Mouse (Mus musculus) layer of hippocampus, postnatal 25 days (tissue): Measurements from ENCODE around the gene Dnajc3. TPM values are rescaled to one million over a fixed set of nuclear protein-coding genes. Genes with fewer than 3 reads are reported as not detected.
"Not testable (repeated sequence)": the region's sequence is repeated elsewhere in the genome, so short reads cannot be mapped to it uniquely, and the experiment has no call there.

Experiments
- DNase-seq, 2 experiments: peaks; one replicate each; pipeline ENCODE4 v3.0.0; 2022; ENCODE audit warnings: mixed read lengths in 2 of 2, low spot score in 1 of 2; ENCODE audit errors: extremely low spot score in 1 of 2
- total RNA-seq, 2 experiments: library from RNA; stranded (reverse); gene quantifications; 2 replicates each; pipeline ENCODE4 v1.2.3; 2021

The Dnajc3 gene
- total RNA-seq, 2 experiments from 2014 or later = 32.0 to 37.3 TPM

DNA sequence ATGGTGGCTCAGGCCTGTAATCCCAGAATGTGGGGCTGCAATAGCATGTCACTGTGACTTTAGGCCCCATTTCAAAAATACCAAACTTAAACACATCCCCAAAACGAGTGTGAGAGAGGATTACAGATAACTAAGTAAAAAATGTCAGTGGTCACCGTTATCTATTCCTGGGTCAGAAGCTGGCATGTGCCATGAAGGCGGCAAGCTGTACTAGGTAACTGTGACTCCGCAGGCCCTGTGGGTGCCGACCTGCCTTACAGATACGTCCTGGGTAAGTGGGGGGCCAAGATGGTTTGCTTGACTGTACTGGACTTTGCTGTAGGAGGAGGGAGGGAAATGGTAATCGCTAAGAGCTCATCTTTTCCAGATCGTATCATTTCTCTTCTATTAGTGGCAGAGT lies 43.1 kb downstream of the Dnajc3 start:
- DNase-seq = no peak

- DNase-seq = not testable (repeated sequence)
Measured at GRCm38 (mm10) chr14:118981711-118982428, 44.1 kb downstream of the Dnajc3 start.

GRCm38 (mm10) chr14:118982429-118983045 lies 44.8 kb downstream of the Dnajc3 start:
- not testable (repeated sequence) for DNase-seq

- no peak for DNase-seq
Measured at GRCm38 (mm10) chr14:118983396-118983795, 45.6 kb downstream of the Dnajc3 start.

DNA sequence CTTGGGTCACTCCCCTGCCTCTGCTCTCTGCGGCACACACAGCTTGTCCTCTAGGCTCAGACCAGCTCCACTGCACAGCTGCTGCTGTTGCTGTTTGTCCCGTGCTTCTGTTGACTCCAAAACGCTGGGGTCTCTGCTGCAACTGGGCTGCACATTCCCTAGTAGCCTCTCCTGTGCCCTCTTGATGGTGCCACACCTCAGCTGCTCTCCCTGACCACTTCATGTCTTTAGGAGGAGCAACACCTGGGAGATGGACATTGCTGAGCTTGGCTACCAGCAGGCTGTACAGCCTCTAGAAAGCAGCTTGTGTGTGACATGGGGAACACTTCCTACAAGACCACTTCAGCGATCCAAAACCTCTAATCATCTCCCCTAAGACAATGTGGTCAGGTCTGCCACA lies 46.4 kb downstream of the Dnajc3 start:
- no peak for DNase-seq

- DNase-seq = peak in 1 of 2 experiments; percentile 83
Measured at GRCm38 (mm10) chr14:118986653-118987522, 49.1 kb downstream of the Dnajc3 start.

DNA sequence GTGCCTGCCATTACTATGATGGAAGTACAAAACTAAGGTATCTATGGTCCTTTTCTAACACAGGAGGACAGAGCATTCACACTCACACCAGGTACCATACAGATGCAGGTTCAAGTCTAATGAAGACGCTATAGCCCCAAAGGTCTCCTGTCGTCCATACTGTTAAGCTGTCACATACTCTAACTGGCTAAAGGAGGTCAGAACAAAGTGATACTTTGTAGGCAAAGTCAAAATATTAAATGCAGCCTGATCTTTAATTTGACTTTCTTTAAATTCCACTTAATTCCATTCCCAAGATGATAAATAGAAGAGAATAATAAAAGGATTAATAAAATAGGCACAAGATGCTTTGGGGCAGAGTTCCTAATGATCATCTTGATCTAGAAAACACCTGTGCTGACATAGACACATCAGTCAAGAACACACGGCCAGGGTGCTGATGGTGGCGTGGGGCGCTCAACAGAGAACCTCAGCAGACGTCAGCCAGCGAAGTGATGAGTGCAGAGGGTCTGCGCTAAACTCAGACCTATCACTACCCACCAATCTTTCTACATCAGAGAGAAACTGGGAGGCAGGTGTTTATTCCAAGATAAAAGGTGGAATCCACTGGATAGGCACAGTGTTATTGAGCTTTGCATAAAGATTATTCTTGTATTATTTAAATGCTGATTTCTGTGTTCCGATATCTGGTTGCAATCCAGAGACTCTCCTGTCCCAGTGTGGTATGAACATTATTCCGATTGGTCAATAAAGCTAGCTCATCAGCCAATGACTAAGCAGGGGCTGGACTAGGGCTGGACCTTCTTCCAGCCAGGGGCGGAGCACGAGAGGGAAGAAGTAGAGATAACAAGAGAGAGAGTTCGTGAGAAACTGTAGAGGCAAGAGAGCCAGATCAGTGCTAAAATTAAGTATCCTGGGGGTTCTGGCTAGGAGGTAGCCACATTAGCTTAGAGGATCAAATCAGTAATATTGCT lies 50.0 kb downstream of the Dnajc3 start:
- DNase-seq = no peak

- DNase-seq = no peak
Measured at GRCm38 (mm10) chr14:118995226-118995925, 57.6 kb downstream of the Dnajc3 start.

GRCm38 (mm10) chr14:119003320-119003719 lies 65.5 kb downstream of the Dnajc3 start:
- DNase-seq = no peak

GRCm38 (mm10) chr14:119005834-119006233 lies 68.1 kb downstream of the Dnajc3 start:
- DNase-seq = no peak

- DNase-seq = no peak
Measured at GRCm38 (mm10) chr14:119006441-119007102, 68.8 kb downstream of the Dnajc3 start.

- peak; percentile 81 to 89 for DNase-seq
Measured at GRCm38 (mm10) chr14:119007103-119007951, 69.6 kb downstream of the Dnajc3 start.

DNA sequence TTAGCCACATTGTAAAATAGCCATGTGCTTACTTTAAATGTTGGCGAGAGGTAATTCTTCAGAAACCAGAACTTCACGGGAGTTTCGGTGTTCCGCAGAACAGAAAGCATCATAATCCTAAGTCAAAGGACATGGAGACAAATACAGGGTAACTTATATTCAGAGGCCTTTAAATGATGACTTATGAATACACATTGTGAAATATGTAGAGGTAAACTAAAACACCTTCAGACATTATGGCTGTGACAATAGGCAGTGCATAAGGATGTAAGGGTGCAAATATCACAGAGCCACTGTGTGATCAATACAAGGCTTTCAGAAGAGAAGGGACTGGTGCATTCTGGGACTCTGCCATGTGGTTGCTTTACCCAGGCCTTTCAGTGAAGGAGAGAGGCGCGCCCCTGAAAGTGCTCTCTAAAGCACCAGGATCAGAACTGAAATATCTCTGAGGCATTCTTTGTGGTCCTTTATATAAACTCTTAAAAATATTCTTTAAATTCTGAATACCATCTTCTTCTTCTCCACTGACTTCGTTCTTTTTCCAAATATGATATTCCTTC lies 70.3 kb downstream of the Dnajc3 start:
- DNase-seq = no peak

DNA sequence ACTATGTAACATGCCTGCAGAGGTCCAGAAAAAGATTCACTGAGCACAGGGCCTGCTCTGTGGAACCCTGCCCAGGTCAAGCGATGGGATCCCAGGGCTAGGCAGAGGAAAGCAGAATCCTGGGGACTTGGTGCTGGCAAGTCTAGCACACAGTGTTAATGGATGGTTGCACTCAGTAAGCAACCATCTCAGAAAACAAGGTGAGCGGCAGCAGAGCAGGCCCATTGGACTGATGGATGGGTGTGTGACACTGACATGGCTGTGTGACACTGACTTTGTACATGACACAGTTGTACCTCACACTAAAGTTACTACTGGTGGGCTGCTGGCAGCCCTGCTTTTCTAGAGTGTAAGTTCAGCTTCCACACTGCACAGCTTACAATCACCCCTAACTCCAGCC lies 71.8 kb downstream of the Dnajc3 start:
- DNase-seq = no peak

- DNase-seq = peak; percentile 47 to 61
Measured at GRCm38 (mm10) chr14:119012607-119013431, 75.0 kb downstream of the Dnajc3 start.

DNA sequence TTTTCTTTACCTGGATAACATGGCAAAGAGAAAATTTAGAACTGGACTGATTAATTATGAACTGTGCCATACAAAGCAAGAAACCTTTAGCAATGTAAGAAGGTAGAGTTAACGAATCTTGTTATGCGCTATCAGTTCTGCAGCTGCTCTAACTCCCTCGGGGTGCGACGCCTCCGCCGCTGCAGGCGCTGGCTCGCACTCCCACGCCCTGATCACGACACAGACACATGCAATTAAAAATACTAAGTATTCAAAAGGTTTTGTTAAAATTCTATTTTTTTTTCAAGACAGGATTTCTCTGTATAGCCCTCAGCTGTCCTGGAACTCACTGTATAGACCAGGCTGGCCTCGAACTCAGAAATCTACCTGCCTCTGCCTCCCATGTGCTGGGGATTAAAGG lies 75.8 kb downstream of the Dnajc3 start:
- DNase-seq = no peak

- DNase-seq = no peak
Measured at GRCm38 (mm10) chr14:119025889-119026288, 88.1 kb downstream of the Dnajc3 start.
